Mouse (Mus musculus) A20 (cell line): Measurements from ENCODE around the gene Urad.

Experiments
- DNase-seq: peaks from one replicate; pipeline ENCODE4 v3.0.0-alpha.2; 2011; ENCODE audit warnings: low read depth, low spot score

The Urad gene

DNA sequence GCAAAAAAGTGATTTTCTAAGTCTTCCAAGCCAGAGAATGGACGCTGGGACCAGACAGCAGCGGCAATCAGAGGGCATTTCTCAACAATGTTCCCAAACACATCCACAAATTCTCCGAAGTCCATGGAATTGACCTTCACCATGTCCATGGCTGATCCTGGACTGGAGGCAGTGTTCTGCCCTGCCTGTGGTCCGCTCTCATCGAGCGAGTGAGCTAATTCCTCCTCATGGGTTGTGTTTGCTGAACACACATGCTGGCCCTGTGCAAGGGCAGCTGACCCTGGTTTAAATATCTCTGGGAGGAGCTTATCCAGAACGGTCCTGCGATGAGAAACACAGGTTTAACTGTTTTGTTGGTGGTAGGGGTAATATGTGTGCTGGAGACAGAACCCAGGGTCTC lies at the start of gene Urad:
TSS of gene Urad (minus strand) at position 258 of the 400 bp plus-strand sequence.
- no peak for DNase-seq

DNA sequence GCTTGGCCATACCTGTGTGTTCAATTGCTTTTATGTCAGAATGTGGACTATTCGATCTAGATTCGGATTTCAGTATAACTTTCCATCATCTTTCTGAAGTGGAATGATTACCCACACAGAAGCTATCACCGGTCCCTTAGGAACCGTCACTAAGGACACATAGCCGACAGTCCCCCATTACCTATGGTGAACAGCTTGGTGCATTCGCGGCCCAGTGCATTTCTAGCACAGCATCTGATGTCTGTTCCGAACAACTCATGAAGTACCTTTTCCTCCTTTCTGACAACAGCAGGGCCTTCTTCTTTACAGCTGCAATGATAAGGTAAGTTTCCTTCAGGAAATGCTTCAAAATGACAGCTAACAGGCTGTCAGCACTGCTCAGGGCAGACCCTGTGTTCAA lies 48.0 kb upstream of the Urad start:
- DNase-seq: no peak

DNA sequence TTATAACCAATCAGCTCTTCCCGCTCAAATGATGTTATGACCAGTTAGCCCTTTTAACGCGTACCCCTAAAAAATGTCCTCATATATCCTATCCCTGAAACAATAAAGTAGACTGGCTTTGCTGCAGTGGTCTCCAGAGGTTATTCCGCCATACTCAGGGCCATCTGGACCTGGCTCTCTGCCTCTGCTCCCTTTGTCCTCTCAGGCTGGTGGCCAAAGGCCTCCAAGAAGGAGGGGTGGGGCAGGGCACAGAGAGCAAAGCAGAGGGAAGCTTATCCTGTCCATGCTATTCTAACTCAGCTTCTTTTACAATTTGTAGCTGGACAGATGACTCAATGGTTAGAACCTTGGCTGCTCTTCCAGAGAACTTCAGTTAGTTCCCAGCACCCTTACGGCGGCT lies 46.0 kb upstream of the Urad start:
- no peak for DNase-seq

DNA sequence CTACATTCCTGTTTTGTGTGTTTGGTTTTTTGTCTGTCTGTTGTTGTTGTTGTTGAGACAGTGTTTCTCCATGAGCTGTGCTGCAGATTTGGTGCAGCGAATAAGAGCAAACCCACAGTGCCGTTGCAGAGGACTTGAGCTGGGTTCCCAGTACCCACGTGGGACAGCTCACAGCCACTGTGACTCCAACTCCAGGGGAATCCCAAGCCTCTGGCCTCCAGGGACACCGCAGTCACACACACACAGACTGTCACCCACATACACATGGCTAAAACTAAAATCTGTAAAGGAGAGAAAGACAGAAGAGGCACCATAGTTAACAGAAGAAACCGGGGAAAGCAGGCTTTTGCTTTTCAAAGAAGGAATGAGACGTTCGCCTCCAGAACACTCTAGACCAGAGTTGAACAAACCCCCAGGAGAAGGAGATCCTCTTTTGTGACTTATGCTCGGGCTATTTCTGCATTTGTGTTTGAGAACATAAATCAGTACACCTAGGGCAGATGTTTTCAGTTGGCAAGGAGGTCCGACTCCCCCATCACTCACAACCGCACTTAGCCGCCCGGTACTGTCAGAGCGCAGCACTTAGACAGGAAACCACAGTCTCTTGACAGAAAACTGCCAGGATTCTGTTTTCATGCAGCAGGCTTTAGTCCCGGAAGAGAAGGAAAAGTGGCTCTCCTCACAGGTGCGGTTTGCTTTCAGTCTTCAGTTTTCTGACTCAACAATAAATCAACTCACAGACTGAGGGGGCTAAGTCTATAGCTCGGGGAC lies 43.9 kb upstream of the Urad start:
- DNase-seq: no peak

DNA sequence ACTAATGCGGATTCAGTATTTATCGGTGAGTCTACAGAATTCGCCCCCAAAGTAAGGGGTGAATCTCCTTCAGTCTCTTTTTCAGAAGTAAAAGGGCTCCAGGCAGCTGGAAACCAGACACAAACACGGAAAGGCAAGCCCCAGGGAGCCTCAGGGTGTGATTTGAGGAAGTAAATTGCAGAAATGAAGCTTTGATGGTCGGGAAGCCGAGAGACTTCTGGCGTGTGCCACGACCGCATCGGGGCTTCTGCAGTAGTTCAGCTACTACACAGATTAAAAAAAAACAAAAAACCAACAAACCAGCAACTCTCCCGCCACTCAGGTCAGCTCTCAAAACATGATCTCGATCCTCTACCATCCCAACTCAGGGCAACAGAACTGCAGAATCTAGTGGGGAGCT lies 40.8 kb upstream of the Urad start:
- DNase-seq: peak; percentile 87

DNA sequence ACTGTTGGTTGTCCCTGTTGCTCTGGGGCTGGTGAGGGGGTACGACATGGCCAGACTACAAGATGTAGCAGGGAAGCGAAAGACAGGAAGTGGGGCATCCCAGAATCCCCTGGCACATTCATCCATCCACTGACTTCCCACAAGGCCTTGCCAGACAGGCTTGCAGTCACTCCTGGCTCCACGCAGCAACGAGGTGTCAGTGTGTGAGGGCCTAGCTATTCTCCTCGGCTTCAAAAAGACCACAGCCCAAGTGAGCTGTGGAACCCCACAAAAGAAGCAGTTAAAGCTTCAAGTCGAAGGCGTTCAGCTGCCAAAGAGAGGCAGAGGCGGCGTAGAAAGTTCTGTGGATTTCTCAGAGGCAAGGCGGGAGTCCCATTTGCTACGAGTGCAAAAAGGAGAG lies 36.2 kb upstream of the Urad start:
- DNase-seq: no peak

DNA sequence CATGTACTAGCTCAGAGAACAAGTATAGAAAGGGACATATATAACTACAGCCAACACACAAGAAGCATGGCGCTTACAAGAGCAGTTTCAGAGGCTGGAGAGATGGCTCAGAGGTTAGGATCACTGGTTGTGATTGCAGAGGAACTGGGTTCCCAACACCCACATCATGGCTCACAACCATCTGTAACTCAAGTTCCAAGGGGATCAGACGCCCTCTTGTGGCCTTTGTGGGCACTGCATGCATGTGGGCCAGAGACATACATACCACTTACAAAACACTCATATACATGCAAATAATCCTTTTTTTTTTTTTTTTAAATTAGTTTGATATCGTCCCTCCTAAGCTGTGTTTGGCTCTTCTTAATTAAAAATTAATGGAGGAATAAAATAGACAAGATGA lies 35.3 kb upstream of the Urad start:
- peak; percentile 67 for DNase-seq

DNA sequence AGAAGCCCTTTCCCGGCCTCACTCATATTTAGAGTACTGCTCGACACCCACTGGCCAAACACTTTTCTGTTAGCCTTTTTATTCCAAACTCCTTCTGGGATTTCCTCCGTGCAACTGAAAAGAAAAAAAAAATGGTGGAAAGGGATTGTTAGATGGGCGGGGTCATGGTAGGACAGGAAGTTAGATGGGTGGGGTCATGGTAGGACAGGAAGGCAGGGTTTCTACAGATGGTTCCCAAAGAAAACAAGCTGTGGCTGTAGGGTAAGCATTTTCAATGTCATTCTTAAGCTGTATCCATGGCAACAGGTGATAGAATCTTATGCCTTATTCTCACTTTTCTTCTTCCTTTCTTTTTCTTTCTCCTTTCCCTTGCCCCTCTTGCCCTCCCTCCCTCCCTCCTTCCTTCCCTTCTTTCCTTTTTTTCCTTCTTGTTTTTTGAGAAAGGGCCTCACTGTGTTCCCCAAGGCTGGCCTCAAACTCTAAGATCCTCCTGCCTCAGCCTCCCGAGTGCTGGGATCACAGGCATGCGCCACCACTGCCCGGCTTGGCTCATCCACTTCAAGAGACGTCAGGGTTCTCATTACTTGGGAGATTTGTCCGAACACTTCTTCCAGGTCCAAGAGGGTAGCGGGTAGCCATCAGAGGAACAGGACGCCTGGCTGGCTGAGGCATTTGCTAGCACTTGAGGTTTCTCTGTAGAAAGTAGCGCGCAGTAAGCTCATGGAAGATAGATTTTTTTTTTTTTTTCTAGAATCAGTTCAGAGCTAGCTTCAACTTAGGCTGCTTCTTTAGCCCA lies 34.2 kb upstream of the Urad start:
- DNase-seq: no peak

DNA sequence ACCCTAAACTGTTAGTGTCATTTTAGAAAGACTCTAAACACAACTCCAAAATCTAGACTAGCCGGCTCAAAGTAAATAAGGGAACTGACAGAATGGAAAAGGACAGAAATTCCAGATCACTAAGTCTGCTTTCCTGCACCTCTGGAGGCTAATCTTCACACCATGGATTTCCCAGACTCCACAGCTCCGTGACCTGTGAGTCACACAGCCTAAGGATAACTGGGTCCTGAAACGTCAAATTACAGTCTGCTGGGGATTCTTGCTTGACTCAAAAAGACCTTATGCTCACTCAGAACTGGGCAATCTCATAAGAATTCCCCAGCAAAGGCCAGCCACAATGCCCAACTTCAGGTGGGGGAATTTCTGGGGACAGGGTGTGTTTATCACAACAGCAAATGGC lies 33.5 kb upstream of the Urad start:
- DNase-seq: no peak

DNA sequence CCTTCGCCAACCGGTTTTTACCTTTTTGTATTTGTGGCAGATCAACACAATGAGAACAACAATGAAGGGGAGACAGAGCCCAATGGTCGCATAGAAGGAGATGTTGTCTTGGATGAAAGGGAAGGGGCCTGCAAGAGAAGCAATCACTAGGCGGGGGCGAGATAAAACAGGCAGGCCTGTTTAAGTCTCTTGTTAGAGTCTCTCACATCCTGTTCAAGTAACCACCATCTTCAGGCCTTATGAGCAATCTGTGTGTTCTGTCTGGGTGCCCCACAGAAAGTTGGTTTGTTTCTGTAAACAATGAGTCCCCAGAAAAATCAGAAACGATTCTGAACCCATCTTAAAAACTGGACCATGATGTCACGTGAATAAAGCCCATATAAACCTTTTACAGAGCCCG lies 32.7 kb upstream of the Urad start:
- DNase-seq: no peak

DNA sequence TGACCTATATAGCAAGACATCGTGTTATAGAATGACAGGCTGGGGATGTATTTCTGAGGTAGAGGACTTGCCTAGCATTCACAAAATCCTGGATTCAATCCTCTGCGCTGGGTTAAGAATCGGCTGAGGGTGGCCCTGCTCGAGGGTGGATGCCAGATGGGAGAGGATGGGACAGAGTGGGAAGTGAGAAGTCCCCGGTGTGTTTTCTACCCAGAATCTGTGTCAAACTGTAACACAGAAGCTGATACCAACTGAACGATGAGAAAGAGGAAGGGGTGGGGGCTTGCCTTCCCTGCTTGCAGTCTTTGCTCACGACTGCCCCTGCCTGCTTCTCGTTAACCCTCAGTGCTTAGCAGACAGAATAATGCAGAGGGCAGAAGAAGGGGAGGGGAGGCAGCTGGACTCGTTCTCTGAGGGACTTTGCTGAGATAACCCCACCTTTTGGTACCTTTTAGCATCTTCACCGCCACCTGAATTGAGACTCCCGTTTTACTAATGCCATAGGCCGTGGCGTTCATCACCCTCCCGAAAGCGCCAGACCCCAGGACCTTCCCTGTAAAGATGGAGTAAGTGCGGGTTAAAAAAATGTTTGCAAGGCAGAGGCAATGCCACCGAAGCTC lies 32.0 kb upstream of the Urad start:
- DNase-seq: no peak

DNA sequence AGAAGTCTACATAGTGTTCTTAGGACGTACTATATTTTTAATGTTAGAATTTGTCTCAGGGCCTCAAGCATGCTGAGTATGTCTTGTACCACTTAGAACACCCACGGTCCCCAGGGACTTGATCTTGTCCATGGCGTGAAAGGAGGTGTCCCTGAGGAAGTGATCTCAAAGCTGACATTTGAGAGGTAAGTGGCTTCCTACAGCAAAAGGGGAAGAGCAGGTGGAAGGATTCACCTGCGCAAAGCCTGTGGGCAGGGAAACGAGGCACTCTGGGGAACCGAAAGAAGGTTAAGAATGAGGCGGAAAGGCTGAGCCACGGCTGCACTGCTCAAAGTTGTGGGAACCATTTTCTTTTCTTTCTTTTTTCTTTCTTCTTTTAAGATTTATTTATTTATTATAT lies 29.7 kb upstream of the Urad start:
- DNase-seq: no peak

DNA sequence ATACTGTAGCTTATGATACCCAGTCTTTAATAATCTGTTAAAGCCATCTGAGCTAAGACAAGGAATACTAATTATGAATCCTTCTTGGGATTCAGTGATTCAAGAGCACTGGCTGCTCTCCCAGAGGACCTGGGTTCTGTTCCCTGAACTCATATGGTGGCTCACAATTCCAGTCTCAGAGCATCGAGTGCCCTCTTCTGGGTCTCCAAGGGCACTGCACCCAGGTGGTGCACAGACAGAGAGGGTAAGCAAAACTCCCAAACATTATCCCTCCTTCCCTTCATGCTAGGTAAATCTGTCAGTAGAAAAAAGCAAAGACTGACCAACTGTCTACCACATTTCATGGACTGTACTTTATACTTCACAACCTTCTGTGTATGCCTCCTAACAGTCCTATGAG lies 23.7 kb upstream of the Urad start:
- no peak for DNase-seq

DNA sequence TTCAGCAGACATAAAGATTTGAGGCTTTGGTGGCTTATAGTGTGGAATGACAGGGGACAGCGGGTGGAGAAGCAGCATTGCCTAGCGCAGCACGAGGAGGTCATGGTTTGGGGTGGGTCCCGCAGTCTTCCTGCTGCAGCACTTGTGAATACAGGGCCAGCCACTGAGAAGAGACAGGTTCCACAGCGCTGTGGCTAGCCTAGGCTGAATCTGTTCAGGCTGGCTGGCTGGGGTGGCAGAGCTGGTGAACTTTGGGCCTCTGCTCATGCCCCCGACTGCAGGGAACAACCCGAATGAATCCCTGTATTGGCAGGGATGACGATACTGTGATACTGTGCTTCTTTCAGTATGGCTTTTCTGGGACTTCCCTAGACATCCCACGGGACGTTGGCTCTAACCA lies 21.7 kb upstream of the Urad start:
- DNase-seq: peak; percentile 67

DNA sequence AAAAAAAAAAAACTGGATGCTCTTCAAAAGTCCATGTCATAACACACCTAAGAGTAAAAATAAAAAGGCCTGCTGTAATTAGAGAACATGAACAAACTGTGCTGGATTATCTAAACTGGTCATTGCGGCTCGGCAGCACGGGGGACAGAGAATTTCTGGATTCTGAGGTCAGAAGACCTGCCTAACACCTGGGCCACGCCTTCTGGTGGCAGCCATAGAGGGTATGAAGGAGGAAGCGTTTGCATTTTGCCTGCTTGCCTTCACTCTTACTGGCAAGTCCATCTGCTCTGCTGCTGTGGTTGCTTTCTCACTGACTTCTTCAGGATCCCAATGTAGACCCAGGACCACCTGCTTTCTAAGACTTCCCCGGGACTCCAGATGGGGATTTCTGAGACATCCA lies 20.7 kb upstream of the Urad start:
- DNase-seq: peak; percentile 93

DNA sequence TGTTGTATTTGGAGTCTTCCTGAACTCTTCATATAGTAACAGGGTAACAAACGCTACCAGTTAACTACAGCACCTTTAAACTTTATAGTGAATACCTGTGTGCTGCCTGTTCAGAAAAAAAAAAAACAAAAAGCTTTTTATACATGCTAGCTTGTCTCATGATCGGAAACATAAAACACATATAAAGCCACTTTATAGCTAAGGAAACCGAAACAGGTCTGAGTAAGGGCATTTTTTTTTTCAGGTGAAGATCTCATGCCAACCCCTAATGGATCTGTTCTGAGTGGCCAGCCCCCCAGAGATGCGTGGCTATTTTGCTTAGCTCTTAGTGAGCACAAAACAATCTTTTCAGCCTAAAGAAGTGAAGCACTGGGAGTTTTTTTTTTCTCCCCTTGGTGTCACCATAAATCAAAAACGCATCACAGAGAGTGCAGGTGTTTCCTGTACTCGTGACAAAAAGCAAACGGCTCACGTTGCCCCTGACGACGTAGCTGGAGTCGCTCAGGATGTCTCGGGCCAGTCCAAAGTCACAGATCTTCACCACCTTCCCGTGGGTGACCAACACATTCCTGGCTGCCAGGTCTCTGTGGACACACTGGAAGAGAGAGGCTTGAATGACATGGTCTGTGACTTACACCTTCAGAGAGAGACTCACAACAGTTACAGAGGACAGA lies 18.6 kb upstream of the Urad start:
- DNase-seq: peak; percentile 96

DNA sequence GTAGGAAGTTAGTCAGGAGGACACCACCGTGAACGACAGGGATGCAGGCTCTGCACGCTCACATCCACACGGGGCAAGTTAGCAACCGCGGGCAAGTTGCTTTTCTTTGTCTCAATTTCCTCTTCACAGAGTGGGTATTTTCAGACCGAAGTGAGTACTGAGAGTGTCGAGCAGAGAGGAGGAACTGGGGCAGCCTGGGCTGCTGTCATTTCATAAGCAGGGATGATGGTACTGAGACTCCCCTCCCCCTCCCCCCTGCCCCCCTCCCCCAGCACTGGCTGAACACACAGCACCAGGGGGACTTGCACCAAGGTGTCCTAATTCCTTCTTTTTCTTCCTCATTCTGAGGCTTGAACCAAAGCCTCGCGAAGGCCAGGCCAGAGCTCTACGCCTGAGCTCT lies 17.3 kb upstream of the Urad start:
- DNase-seq: no peak

DNA sequence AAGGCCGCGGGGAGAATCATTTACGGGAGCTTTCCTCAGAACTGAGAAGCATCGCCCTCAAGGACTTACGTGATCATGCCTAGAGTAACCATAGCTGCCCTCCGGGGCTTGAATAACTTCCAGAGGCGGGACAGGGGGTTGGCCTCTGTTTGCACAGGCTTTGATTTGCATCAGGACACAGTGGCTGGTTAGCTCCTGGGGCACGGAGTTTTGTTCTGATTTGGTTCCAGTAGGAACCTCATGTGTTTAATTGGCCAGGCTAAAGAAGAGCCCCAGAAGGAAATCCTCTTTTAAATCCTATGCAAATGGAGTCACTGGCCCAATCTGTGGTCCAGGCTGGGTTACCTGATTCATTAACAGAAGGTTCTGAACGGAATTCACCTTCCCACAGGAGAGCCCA lies 16.7 kb upstream of the Urad start:
- DNase-seq: peak; percentile 95

DNA sequence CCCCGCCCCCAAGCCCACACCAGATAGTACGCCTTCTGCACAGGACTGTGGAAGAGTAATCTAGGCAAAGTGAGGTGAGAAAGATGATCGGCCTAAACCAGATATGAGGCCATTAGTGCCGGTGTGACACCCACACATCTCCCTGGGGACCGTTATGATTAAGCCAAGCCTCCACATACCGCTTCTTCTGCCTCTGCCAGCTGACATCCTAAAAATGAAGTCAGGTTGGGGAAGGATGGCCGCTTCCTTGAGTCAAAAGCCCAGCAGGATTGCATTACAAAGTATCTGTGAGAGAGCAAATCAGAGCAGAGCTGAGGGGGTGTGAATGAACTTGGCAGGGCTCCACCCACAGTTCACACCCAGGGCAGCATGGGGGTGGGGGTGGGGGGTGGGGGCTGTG lies 10.5 kb upstream of the Urad start:
- DNase-seq: peak; percentile 69

DNA sequence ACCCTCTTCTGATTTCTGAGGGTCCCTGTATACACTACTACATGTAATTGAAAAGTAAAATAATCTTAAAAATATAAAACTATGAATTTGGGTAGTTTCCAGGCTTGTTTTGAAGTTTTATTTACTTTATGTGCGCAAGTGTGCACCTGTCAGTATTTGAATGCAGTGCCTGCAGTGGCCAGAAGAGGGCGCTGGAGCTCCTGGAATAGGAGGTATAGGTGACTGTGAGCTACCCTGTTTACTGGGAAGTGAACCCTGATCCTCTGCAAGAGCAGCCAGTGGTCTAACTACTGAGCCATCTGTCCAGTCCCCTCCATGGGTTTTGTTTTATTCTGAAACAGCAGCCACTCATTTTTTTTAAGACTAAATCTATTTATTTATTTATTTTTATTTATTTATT lies 9.3 kb upstream of the Urad start:
- DNase-seq: peak; percentile 90

DNA sequence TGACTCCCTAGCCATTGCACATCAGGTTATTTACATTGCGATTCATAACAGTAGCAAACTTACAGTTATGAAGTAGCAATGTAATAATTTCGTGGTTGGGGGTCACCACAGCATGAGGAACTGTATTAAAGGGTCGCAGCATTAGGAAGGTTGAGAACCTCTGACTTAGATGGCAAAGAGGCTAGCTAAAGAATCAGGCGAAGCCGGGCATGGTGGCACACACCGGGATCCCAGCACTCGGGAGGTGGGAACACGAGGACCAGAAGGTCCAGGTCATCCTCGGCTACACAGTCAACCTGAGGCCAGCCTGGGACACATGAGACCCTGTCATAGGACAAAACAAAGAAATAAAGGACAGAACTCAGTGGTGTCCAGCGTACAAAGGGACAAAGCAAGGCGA lies 7.7 kb upstream of the Urad start:
- no peak for DNase-seq

DNA sequence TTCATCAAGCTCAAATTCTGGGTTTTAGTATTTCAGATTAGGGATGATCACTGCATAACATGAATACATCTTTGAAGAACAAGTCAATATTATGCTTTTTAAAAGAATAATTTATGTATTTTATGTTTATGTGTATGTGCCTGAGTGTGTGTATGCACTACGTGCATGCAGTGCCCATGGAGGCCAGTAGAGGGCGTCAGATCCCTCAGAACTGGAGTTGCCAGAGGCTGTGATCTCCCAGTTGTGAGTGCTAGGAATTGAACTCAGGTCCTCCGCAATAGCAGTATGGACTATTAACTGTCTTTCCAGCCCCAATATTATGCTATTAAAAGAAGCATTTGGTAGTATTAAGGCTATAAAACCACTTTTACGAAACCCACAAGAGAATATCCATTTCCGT lies 5.4 kb upstream of the Urad start:
- DNase-seq: no peak
